Mouse (Mus musculus): ENCODE measurements around the gene Cx3cr1. TPM values are rescaled to one million over a fixed set of nuclear protein-coding genes. Genes with fewer than 3 reads are reported as not detected.

The Cx3cr1 gene
- polyA plus RNA-seq, 1 experiment from 2014 or later: 9.8 TPM

DNA sequence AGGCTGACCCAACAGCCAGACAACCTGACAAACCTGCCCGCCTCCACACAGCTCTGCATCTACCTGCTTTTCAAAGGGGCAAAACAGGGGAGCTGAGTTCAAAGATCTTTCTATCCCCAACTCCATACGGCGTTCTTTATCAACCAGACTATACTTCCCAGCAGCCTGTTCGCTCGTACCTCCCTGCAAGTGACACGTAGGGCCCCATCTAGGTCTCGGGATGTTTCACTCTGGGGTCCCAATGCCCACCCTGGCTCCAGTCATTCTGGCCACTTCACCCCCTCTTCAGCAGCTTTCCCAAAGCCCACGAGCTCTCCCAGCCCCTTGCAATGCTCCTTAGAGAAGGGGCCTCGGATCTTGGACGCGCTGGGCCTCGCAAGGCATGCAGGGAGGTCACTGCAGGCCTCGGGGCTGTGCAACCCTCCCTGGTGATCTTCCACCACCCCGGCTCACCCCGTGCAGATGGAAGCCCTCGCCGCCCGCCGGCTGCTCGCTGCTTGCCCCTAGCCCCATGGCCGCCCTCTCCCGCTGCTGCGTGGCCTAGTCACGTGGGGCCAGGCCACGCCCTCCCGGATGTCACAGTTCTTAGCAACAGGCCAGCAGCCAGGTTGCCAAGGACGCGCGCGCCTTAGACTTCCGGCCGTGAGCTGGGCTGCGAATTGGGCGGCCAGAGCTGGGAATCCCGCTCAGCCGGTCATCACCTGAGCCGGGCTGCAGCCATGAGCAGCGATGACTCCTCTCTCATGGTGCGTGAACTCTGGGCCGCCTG is 132.5 kb downstream of the Cx3cr1 start, which contains the start of the genes Gorasp1 and Ttc21a:
Gene Gorasp1, minus strand, starts transcription at position 561 of the 769 bp plus-strand sequence.
Gene Ttc21a, plus strand, starts transcription at position 602 of the 769 bp plus-strand sequence.
- Histone ChIP-seq H3K27ac (replicated peaks; ENCODE audit: low read depth, low read length) (peak within 1 kb of the TSS; percentile 72), H3K4me2 (ENCODE audit: low read depth, low read length) (peak within 1 kb of the TSS; percentile 90), H3K36me3 (ENCODE audit: control insufficient read depth, insufficient read depth, low read length) (0 out of 2 replicates have a peak, but pooled peaks cover 6% of the 10 kb centered on the region), H3K9me3 (ENCODE audit: control insufficient read depth, low read length) (no peaks in the 10 kb centered on the region), H3K27me3 (replicated peaks; ENCODE audit: control insufficient read depth, insufficient read depth, low read length) (no peaks in the 10 kb centered on the region), H3K9ac (ENCODE audit: low read depth, low read length) (peak within 1 kb of the TSS; percentile 92), H3K4me3 (ENCODE audit: low read depth, low read length) (peak within 1 kb of the TSS; percentile 72), H3K4me1 (ENCODE audit: control insufficient read depth, insufficient read depth, low read length) (peaks cover 12% of the 10 kb centered on the region)
- whole genome bisulfite sequencing: 3% methylated on average over 35 of the region's 40 CpGs
- peak; percentile 96 for DNase-seq (ENCODE audit: low spot score)
- peak; percentile 96 for ATAC-seq (ENCODE audit: low read depth)

DNA sequence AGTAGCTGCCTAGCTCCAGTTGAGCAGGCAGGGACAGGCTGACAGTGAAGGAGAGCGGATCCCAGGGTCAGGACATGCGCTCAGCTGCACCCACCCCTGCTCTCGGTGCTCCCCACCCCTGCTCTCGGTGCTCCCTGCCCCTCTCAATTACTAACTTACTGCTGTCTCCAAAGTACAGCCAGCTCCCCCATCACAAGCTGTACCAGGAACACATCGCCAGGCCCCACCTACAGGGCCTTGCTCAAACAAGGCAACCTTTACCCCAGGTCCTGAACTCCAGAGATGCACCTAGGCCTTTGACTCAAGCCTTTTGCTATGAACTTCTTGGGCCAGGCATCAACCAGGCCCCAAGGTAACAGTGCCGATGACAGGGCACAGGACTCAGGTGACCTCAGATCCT is 136.0 kb downstream of the Cx3cr1 start:
- Histone ChIP-seq H3K4me2 (ENCODE audit: low read depth, low read length) (no peak overlapping the region), H3K9me3 (ENCODE audit: control insufficient read depth, low read length) (no peaks in the 10 kb centered on the region), H3K36me3 (ENCODE audit: control insufficient read depth, insufficient read depth, low read length) (peaks cover 41% of the 10 kb centered on the region), H3K4me1 (ENCODE audit: control insufficient read depth, insufficient read depth, low read length) (peaks cover 8% of the 10 kb centered on the region), H3K27ac (replicated peaks; ENCODE audit: low read depth, low read length) (no peak overlapping the region), H3K9ac (ENCODE audit: low read depth, low read length) (no peak overlapping the region), H3K27me3 (replicated peaks; ENCODE audit: control insufficient read depth, insufficient read depth, low read length) (no peaks in the 10 kb centered on the region), H3K4me3 (ENCODE audit: low read depth, low read length) (no peak overlapping the region)
- ATAC-seq (ENCODE audit: low read depth) (no peak), DNase-seq (ENCODE audit: low spot score) (no peak)
- WGBS: 97% methylated on average over 5 of the region's 6 CpGs

- Histone ChIP-seq H3K27me3 (replicated peaks; ENCODE audit: control insufficient read depth, insufficient read depth, low read length) (no peaks in the 10 kb centered on the region), H3K36me3 (ENCODE audit: control insufficient read depth, insufficient read depth, low read length) (peaks cover 54% of the 10 kb centered on the region), H3K4me2 (ENCODE audit: low read depth, low read length) (no peak overlapping the region), H3K9ac (ENCODE audit: low read depth, low read length) (no peak overlapping the region), H3K4me3 (ENCODE audit: low read depth, low read length) (no peak overlapping the region), H3K27ac (replicated peaks; ENCODE audit: low read depth, low read length) (no peak overlapping the region), H3K4me1 (ENCODE audit: control insufficient read depth, insufficient read depth, low read length) (peaks cover 8% of the 10 kb centered on the region), H3K9me3 (ENCODE audit: control insufficient read depth, low read length) (no peaks in the 10 kb centered on the region)
- ATAC-seq (ENCODE audit: low read depth) (no peak), DNase-seq (ENCODE audit: low spot score) (no peak)
- 85% methylated on average over 12 of the region's 12 CpGs for WGBS
Observed at GRCm38 (mm10) chr9:119932358-119932757, 137.3 kb downstream of the Cx3cr1 start.

GRCm38 (mm10) chr9:119926497-119926896 is 143.2 kb downstream of the Cx3cr1 start:
- no peaks in the 10 kb centered on the region for H3K4me1 ChIP-seq (ENCODE audit: control insufficient read depth, insufficient read depth, low read length)
- H3K4me2 ChIP-seq (ENCODE audit: low read depth, low read length): no peak overlapping the region
- ATAC-seq (ENCODE audit: low read depth): no peak
- H3K9me3 ChIP-seq (ENCODE audit: control insufficient read depth, low read length): no peaks in the 10 kb centered on the region
- H3K27ac ChIP-seq (replicated peaks; ENCODE audit: low read depth, low read length): no peak overlapping the region
- no peak for DNase-seq (ENCODE audit: low spot score)
- H3K4me3 ChIP-seq (ENCODE audit: low read depth, low read length): no peak overlapping the region
- no peak overlapping the region for H3K9ac ChIP-seq (ENCODE audit: low read depth, low read length)
- H3K36me3 ChIP-seq (ENCODE audit: control insufficient read depth, insufficient read depth, low read length): peaks cover 94% of the 10 kb centered on the region
- 60% methylated on average over 5 of the region's 5 CpGs for WGBS
- no peaks in the 10 kb centered on the region for H3K27me3 ChIP-seq (replicated peaks; ENCODE audit: control insufficient read depth, insufficient read depth, low read length)

GRCm38 (mm10) chr9:119925729-119926128 is 143.9 kb downstream of the Cx3cr1 start:
- Histone ChIP-seq H3K36me3 (ENCODE audit: control insufficient read depth, insufficient read depth, low read length) (peaks cover 94% of the 10 kb centered on the region), H3K4me1 (ENCODE audit: control insufficient read depth, insufficient read depth, low read length) (no peaks in the 10 kb centered on the region), H3K27ac (replicated peaks; ENCODE audit: low read depth, low read length) (no peak overlapping the region), H3K4me3 (ENCODE audit: low read depth, low read length) (no peak overlapping the region), H3K4me2 (ENCODE audit: low read depth, low read length) (no peak overlapping the region), H3K27me3 (replicated peaks; ENCODE audit: control insufficient read depth, insufficient read depth, low read length) (no peaks in the 10 kb centered on the region), H3K9me3 (ENCODE audit: control insufficient read depth, low read length) (no peaks in the 10 kb centered on the region), H3K9ac (ENCODE audit: low read depth, low read length) (no peak overlapping the region)
- 66% methylated on average over 8 of the region's 8 CpGs for WGBS
- ATAC-seq (ENCODE audit: low read depth): no peak
- DNase-seq (ENCODE audit: low spot score): no peak

DNA sequence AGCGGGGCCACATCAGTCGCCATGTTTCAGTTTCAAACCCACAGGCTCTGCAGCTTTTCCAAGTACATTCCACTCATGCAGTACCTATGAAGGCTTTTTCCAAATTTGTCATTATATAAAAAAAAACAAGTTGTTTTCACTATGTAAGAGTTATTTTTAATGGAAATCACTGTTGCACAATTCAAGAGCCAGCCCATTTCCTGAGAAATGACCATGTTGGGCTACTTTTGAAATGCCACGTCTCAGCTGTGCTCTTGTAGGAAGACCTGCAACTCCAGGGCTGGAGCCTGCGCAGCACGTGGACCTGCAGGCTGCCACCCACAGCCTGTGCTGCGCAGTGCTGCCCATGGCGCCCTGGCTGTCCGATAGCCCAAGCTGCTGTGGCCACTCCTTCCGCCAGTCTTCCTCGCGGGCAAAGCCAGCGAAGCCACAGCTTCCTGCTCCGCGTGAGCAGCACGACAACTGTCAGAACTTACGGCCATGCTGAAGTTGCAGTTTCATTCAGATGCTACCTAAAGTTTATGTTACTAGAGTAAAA is 144.5 kb downstream of the Cx3cr1 start:
- H3K9me3 ChIP-seq (ENCODE audit: control insufficient read depth, low read length): no peaks in the 10 kb centered on the region
- no peak overlapping the region for H3K27ac ChIP-seq (replicated peaks; ENCODE audit: low read depth, low read length)

DNA sequence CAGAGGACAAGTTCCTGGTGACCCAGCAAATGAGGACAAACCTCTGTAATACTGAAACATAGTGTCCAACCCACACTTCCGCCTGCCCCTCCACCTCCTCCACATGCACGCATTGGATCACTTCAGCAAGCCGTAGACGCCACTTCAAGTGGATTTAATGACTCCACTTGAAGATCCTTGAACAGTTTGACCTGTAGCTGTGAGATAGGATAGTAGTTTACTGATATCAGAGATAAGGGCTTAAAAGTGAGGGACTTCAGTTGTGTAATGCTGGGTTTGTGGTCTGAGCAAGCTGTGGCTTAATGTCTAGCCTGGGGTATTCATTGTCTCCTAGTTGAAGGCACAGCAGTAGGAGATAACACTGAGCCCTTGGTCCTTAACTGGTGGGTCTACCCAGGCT is 146.2 kb downstream of the Cx3cr1 start:
- H3K27ac ChIP-seq (replicated peaks; ENCODE audit: low read depth, low read length): no peak overlapping the region
- DNase-seq (ENCODE audit: low spot score) (no peak), ATAC-seq (ENCODE audit: low read depth) (no peak)
- no peaks in the 10 kb centered on the region for H3K9me3 ChIP-seq (ENCODE audit: control insufficient read depth, low read length)
- no peaks in the 10 kb centered on the region for H3K27me3 ChIP-seq (replicated peaks; ENCODE audit: control insufficient read depth, insufficient read depth, low read length)
- no peak overlapping the region for H3K4me3 ChIP-seq (ENCODE audit: low read depth, low read length)
- no peaks in the 10 kb centered on the region for H3K4me1 ChIP-seq (ENCODE audit: control insufficient read depth, insufficient read depth, low read length)
- H3K36me3 ChIP-seq (ENCODE audit: control insufficient read depth, insufficient read depth, low read length): peaks cover 94% of the 10 kb centered on the region
- WGBS: 92% methylated on average over 4 of the region's 4 CpGs
- no peak overlapping the region for H3K9ac ChIP-seq (ENCODE audit: low read depth, low read length)
- H3K4me2 ChIP-seq (ENCODE audit: low read depth, low read length): no peak overlapping the region

More for the DNA sequence above, 144.5 kb downstream of the Cx3cr1 start:
- DNase-seq (ENCODE audit: low spot score): no peak
- WGBS: 90% methylated on average over 16 of the region's 16 CpGs
- Histone ChIP-seq H3K36me3 (ENCODE audit: control insufficient read depth, insufficient read depth, low read length) (peaks cover 94% of the 10 kb centered on the region), H3K4me2 (ENCODE audit: low read depth, low read length) (no peak overlapping the region), H3K4me3 (ENCODE audit: low read depth, low read length) (no peak overlapping the region), H3K9ac (ENCODE audit: low read depth, low read length) (no peak overlapping the region), H3K27me3 (replicated peaks; ENCODE audit: control insufficient read depth, insufficient read depth, low read length) (no peaks in the 10 kb centered on the region), H3K4me1 (ENCODE audit: control insufficient read depth, insufficient read depth, low read length) (no peaks in the 10 kb centered on the region)
- no peak for ATAC-seq (ENCODE audit: low read depth)

DNA sequence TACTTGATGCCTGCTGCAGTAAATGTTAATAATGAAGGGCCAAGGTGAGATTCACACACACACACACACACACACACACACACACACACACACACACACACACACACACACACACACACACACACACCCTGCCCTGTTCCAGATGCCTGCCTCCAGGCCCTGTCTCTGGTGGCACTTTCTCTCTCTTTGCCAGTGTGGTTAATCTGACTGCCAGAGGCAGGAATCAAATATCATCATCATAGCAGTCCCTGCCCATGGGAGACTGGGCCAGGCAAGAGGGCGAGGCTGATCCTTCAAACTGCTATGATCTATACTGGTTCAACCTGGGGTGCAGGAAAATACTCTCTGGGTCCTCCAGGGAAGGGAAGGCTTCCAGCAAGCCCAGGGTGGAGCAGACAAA is 149.8 kb downstream of the Cx3cr1 start:
- Histone ChIP-seq H3K27ac (replicated peaks; ENCODE audit: low read depth, low read length) (no peak overlapping the region), H3K27me3 (replicated peaks; ENCODE audit: control insufficient read depth, insufficient read depth, low read length) (no peaks in the 10 kb centered on the region), H3K36me3 (ENCODE audit: control insufficient read depth, insufficient read depth, low read length) (peaks cover 90% of the 10 kb centered on the region), H3K9ac (ENCODE audit: low read depth, low read length) (no peak overlapping the region), H3K4me2 (ENCODE audit: low read depth, low read length) (no peak overlapping the region), H3K4me1 (ENCODE audit: control insufficient read depth, insufficient read depth, low read length) (no peaks in the 10 kb centered on the region), H3K4me3 (ENCODE audit: low read depth, low read length) (no peak overlapping the region), H3K9me3 (ENCODE audit: control insufficient read depth, low read length) (no peaks in the 10 kb centered on the region)
- DNase-seq (ENCODE audit: low spot score) (no peak), ATAC-seq (ENCODE audit: low read depth) (no peak)
- 93% methylated on average over 1 of the region's 1 CpGs for WGBS
